Mouse (Mus musculus): Measurements from ENCODE around the gene Gm29609. TPM values are rescaled to one million over a fixed set of nuclear protein-coding genes. Genes with fewer than 3 reads are reported as not detected.

Gm29609 gene
- polyA plus RNA-seq, 1 experiment from 2014 or later: 0.74 TPM

DNA sequence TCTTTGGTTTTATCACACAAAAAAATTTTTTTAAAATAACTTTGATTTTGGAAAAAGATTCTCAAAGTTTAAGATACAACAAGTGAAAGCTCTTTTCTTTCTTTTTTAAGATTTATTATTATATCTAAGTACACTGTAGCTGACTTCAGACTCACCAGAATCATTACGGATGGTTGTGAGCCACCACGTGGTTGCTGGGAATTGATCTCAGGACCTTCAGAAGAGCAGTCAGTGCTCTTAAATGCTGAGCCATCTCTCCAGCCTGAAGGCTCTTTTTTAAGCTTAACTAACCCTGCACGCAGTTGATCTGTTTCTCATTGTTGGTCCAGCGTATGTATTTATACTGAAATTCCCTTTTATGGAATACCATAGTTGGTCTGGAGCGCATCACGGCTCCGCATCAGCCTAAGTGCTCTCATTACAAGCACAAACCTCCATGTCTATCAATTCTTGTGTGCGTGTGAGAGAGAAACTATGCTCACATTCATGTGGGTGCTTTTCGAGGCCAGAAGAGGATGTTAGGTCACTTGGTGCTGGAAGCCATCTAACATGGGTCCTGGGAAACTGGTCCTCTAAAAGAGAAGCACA, 1.6 kb upstream of the Gm29609 start:
- peak overlapping the region; percentile 92 for H3K4me2 ChIP-seq
- ATAC-seq (ENCODE audit: insufficient read depth): no peak
- H3K36me3 ChIP-seq (replicated peaks): peaks cover 14% of the 10 kb centered on the region
- no peaks in the 10 kb centered on the region for H3K9me3 ChIP-seq (replicated peaks)
- H3K4me1 ChIP-seq (replicated peaks): peaks cover 59% of the 10 kb centered on the region
- H3K4me3 ChIP-seq (replicated peaks): no peak overlapping the region
- 85% methylated on average over 9 of the region's 9 CpGs for WGBS (ENCODE audit: insufficient replicate concordance)
- H3K27me3 ChIP-seq: no peaks in the 10 kb centered on the region
- H3K9ac ChIP-seq: no peak overlapping the region
- H3K27ac ChIP-seq (replicated peaks): no peak overlapping the region

DNA sequence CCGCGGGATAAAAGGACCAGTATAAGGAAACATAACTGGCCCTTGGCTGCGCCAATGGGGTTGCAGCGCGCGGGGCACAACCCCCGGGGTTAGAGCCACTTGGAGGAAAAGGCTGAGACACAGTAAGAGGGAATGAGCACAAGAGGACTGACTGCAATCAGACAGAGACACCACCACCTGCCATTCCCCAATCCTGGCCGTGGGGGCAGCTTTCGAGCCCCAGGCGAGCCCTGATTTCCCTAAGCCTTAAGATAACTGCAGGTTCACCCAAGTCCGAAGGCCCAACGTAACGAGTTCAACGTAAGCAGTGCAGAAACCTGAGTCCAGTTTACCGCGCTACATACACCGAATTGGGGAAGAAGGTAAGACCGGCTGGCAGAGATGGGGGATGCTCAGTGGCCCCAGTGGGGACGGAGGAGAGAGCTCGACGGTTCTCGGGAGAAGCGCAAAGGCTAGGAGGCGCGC, 378 bp downstream of the Gm29609 start:
- peak; percentile 62 for ATAC-seq (ENCODE audit: insufficient read depth)
- Histone ChIP-seq H3K4me3 (replicated peaks) (peak overlapping the region; percentile 73), H3K4me2 (peak overlapping the region; percentile 92), H3K9me3 (replicated peaks) (no peaks in the 10 kb centered on the region), H3K27me3 (no peaks in the 10 kb centered on the region), H3K9ac (peak overlapping the region; percentile 77), H3K36me3 (replicated peaks) (peaks cover 25% of the 10 kb centered on the region), H3K27ac (replicated peaks) (peak overlapping the region; percentile 99), H3K4me1 (replicated peaks) (peaks cover 48% of the 10 kb centered on the region)
- under 1% methylated on average over 25 of the region's 25 CpGs for WGBS (ENCODE audit: insufficient replicate concordance)

DNA sequence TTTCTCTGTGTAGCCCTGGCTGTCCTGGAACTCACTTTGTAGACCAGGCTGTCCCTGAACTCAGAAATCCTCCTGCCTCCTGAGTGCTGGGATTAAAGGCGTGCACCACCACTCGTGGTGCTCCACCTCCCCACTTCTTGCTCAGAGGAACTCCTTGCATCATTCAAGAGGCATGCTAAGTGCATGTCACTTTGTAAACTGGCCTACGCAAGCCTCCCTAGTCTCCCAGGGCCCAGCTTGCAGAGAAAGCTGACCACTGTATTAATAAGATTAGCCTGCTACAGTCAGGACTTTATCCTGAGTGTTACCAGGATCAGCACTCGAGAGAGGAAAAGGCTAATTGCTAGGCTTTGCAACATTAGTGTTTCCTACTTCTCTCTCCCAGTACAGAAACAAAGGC, 11.1 kb downstream of the Gm29609 start:
- Histone ChIP-seq H3K9me3 (replicated peaks) (no peaks in the 10 kb centered on the region), H3K4me1 (replicated peaks) (no peaks in the 10 kb centered on the region; the same call in 1 of the 2 replicates), H3K4me2 (no peak overlapping the region), H3K27ac (replicated peaks) (no peak overlapping the region), H3K27me3 (no peaks in the 10 kb centered on the region), H3K36me3 (replicated peaks) (peaks cover 98% of the 10 kb centered on the region), H3K4me3 (replicated peaks) (no peak overlapping the region), H3K9ac (no peak overlapping the region)
- 86% methylated on average over 4 of the region's 4 CpGs for WGBS (ENCODE audit: insufficient replicate concordance)
- no peak for ATAC-seq (ENCODE audit: insufficient read depth)

DNA sequence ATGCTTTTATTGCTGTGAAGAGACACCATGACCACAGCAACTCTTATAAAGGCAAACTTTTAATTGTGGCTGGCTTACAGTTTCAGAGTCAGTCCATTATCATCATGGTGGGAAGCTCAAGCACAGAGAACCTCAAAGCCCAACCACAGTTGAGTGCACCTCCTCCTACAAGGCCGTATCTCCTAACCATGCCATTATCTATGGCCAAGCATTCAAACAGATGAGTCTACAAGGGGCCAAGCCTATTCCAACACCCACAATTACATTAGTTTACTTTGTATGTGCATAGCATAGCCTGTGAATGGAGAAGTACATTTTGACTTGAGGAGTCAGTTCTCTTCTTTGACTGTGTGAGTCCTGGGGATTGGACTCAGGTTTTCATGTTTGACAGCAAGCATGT, 14.8 kb downstream of the Gm29609 start:
- peaks cover 94% of the 10 kb centered on the region for H3K36me3 ChIP-seq (replicated peaks)
- no peaks in the 10 kb centered on the region for H3K27me3 ChIP-seq
- 51% methylated on average over 1 of the region's 1 CpGs for WGBS (ENCODE audit: insufficient replicate concordance)
- H3K4me2 ChIP-seq: 0 out of 2 replicates have a peak overlapping the region, but pooled peaks have one; percentile 13
- no peak overlapping the region for H3K9ac ChIP-seq
- no peaks in the 10 kb centered on the region for H3K9me3 ChIP-seq (replicated peaks)
- H3K4me1 ChIP-seq (replicated peaks): peaks cover 8% of the 10 kb centered on the region; the same call in 1 of the 2 replicates
- no peak overlapping the region for H3K4me3 ChIP-seq (replicated peaks)
- no peak overlapping the region for H3K27ac ChIP-seq (replicated peaks)
- peak; percentile 51 for ATAC-seq (ENCODE audit: insufficient read depth)

DNA sequence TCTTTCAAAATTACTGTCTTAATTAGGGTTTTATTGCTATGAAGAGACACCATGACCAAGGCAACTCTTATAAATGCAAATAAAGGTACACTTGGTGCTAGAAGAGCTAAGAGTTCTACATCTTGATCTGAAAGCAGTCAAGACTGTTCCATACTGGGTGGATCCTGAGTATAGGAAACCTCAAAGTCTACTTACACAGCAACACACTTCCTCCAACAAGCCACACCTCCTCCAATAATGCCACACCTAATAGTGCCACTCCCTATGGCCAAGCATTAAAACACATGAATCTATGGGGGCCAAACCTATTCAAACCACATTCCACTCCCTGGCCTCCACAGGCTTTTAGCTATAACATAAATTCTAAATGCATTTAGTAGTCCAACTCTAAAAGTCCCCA, 17.2 kb downstream of the Gm29609 start:
- no peaks in the 10 kb centered on the region for H3K9me3 ChIP-seq (replicated peaks)

DNA sequence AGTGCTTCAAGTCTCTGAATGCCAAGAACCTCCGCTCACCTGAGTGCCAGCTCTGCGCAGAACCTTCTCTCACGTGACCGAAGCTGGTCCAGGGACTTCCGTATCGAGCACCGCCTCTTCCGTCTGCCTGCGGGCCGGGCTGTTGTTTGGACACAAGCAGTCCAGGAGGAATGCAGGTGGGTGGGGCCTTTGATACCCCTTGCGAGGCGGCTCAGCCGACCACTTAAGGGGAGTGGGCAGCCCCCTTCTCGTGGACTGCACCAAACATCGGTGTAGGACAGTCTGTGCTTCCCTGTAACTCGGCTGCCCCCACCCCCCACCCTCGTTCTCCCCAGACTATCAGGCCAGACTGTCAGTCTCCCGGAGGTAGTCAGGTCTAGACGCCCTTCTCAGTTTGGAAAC, 25.6 kb downstream of the Gm29609 start, which contains the start of gene Mpv17:
Mpv17 (minus strand) TSS at position 100 of the 402 bp plus-strand sequence.
- Histone ChIP-seq H3K4me1 (replicated peaks) (peaks cover 20% of the 10 kb centered on the region), H3K4me2 (peak within 1 kb of the TSS; percentile 86), H3K9ac (peak within 1 kb of the TSS; percentile 80), H3K9me3 (replicated peaks) (no peaks in the 10 kb centered on the region), H3K4me3 (replicated peaks) (peak within 1 kb of the TSS; percentile 72), H3K36me3 (replicated peaks) (peaks cover 25% of the 10 kb centered on the region), H3K27me3 (no peaks in the 10 kb centered on the region), H3K27ac (replicated peaks) (peak within 1 kb of the TSS; percentile 76)
- ATAC-seq (ENCODE audit: insufficient read depth): peak; percentile 88
- whole genome bisulfite sequencing (ENCODE audit: insufficient replicate concordance): under 1% methylated on average over 19 of the region's 19 CpGs

More for the DNA sequence above, 17.2 kb downstream of the Gm29609 start:
- Histone ChIP-seq H3K36me3 (replicated peaks) (peaks cover 94% of the 10 kb centered on the region), H3K27me3 (no peaks in the 10 kb centered on the region), H3K4me1 (replicated peaks) (peaks cover 8% of the 10 kb centered on the region; the same call in 1 of the 2 replicates), H3K27ac (replicated peaks) (no peak overlapping the region), H3K9ac (no peak overlapping the region), H3K4me2 (no peak overlapping the region), H3K4me3 (replicated peaks) (no peak overlapping the region)
- 0 out of 2 replicates have a peak, but pooled peaks have one; percentile 51 for ATAC-seq (ENCODE audit: insufficient read depth)

DNA sequence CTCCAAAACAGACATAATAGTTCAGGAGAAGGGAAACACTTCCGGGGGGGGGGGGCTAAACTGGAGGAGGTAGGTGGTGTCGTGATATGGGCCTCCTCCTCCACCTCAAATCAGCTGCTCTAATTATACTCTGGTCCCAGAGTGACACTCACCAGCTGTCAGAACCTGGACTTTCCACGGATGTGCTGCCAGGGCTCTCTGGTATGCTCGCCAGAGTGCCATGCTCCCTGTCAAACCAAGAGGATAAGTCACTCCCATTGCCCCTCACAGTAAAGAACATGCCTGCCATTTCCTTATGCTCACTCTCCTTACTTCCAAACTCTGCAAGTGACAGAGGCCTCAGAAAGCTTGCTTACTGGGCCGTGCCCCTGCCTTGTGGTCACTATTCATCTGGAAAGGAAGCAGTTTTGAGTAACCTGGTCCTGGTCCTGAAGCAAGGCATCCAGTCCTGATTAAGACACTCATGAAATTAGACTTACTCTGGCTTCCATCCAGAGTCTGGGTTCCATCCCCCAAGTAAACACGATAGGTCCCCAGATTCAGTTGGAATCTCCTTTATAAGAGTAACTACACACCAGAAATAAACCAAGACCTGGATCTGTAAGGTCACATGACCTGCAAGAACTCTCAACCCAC, 26.1 kb downstream of the Gm29609 start:
- H3K4me3 ChIP-seq (replicated peaks): peak overlapping the region; percentile 72
- H3K9ac ChIP-seq: peak overlapping the region; percentile 80
- peaks cover 20% of the 10 kb centered on the region for H3K4me1 ChIP-seq (replicated peaks)
- peak overlapping the region; percentile 86 for H3K4me2 ChIP-seq
- no peaks in the 10 kb centered on the region for H3K27me3 ChIP-seq
- WGBS (ENCODE audit: insufficient replicate concordance): 38% methylated on average over 6 of the region's 6 CpGs
- peaks cover 20% of the 10 kb centered on the region for H3K36me3 ChIP-seq (replicated peaks)
- ATAC-seq (ENCODE audit: insufficient read depth): no peak
- no peak overlapping the region for H3K27ac ChIP-seq (replicated peaks)
- H3K9me3 ChIP-seq (replicated peaks): no peaks in the 10 kb centered on the region

DNA sequence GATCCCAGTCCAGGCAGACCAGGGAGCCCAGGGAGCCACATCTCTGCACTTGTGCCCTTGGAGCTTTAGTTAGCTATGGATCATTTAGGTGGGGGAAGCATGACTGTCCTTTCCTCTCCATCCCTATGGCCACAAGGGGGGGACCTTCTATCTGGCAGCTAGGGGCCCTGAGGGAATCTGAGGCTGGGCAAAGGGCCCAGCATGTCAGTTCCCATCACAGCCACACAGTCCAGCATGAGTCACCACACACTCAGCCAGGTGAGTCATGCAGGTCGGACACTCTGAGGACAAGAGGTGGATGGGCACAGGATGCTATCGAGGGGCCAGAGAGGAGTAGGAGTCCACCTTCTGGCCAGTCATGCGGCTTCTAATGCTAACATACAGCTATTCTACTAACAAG, 28.0 kb downstream of the Gm29609 start:
- H3K4me2 ChIP-seq: no peak overlapping the region
- peaks cover 1% of the 10 kb centered on the region for H3K36me3 ChIP-seq (replicated peaks)
- H3K9me3 ChIP-seq (replicated peaks): no peaks in the 10 kb centered on the region
- no peak overlapping the region for H3K27ac ChIP-seq (replicated peaks)
- H3K4me3 ChIP-seq (replicated peaks): no peak overlapping the region
- no peak for ATAC-seq (ENCODE audit: insufficient read depth)
- no peaks in the 10 kb centered on the region for H3K27me3 ChIP-seq
- WGBS (ENCODE audit: insufficient replicate concordance): 79% methylated on average over 3 of the region's 3 CpGs
- no peak overlapping the region for H3K9ac ChIP-seq
- peaks cover 20% of the 10 kb centered on the region for H3K4me1 ChIP-seq (replicated peaks)

DNA sequence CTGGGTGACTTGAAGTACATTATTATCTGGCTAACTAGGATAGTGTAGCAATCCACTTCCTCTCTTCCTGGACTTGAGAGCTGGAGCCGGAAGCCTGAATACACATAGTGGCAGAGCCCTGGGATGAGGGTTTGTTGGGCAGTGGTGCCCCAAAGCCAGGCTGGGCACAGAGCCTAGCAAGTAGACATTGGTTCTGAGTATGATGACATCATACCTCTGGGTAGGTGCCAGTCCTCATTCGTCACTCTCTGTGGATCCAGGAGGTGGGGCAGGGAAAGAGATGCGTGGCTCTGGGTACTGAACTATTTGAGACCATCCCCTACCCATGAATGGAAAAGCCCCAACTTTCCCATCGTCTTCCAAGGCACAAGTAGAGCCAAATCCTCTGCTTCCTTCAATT, 29.9 kb downstream of the Gm29609 start:
- Histone ChIP-seq H3K9me3 (replicated peaks) (no peaks in the 10 kb centered on the region), H3K9ac (no peak overlapping the region), H3K4me3 (replicated peaks) (no peak overlapping the region), H3K36me3 (replicated peaks) (no peaks in the 10 kb centered on the region), H3K4me2 (no peak overlapping the region), H3K4me1 (replicated peaks) (peaks cover 18% of the 10 kb centered on the region), H3K27ac (replicated peaks) (no peak overlapping the region), H3K27me3 (no peaks in the 10 kb centered on the region)
- no peak for ATAC-seq (ENCODE audit: insufficient read depth)
- WGBS (ENCODE audit: insufficient replicate concordance): 75% methylated on average over 4 of the region's 4 CpGs

DNA sequence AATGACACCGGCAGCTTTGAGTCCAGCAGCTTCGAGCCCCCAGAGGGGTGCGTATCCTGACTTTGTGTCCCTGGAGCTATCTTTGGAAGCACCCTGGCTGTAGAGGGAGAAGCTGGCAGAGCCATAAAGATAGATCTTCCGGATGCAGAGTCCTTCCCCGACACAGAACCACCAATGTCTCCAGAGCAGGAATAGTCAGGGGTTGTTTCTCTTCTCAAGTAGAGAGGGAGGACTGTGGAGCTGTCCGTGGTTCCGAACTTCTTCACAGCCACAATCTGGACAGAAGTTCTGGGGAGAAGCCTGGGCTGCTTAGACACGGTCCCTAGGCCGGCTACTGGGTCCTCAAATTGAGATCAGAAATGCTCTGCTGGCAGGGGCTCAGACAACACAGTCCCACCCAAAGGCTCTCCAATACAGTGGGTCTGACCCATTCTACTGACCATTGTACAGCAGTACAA, 40.7 kb downstream of the Gm29609 start:
- Histone ChIP-seq H3K9me3 (replicated peaks) (no peaks in the 10 kb centered on the region), H3K4me2 (no peak overlapping the region), H3K27me3 (peaks cover 63% of the 10 kb centered on the region), H3K9ac (no peak overlapping the region), H3K4me3 (replicated peaks) (no peak overlapping the region), H3K27ac (replicated peaks) (no peak overlapping the region), H3K36me3 (replicated peaks) (0 out of 2 replicates have a peak, but pooled peaks cover 4% of the 10 kb centered on the region), H3K4me1 (replicated peaks) (0 out of 2 replicates have a peak, but pooled peaks cover 3% of the 10 kb centered on the region)
- ATAC-seq (ENCODE audit: insufficient read depth): no peak
- 12% methylated on average over 9 of the region's 9 CpGs for WGBS (ENCODE audit: insufficient replicate concordance)

DNA sequence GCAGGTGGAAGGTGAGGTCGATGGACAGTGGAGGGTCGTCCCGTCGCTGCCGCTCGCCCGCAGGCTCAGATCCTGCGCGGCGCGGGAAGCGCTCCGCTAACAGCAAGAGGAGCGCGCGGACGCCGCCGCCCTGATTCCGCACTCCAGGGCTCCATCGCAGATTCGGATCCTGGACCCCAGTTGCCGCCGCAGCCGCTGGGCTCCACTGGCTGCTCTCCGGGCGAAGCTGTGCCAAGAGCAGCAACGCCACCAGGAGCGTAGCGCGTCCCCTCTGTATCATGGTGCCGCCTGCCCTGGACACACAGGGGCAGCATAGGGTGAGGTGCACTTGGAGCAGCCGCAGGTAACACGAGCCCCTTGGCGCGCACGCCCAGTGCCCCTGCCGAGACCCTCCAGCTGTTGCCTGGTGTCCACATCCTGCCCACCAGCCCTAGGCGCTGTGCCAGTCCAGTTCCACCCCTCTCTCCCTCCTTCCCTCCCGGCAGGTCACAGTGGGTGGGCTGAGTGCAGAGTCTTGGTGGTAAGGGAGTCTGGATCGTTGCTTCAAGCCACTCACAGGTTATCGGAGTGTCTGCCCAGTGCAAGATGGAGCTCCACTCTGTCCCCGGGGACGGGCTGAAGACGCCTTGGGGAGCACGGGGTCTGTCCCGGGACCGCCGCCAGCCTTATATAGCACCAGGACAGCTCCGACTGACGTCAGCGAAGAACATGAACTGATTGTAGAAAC, 41.3 kb downstream of the Gm29609 start, which contains the start of gene Ucn:
Ucn (minus strand) TSS at position 589 of the 727 bp plus-strand sequence.
- H3K9me3 ChIP-seq (replicated peaks): no peaks in the 10 kb centered on the region
- H3K4me2 ChIP-seq: no peak within 1 kb of the TSS
- WGBS (ENCODE audit: insufficient replicate concordance): 3% methylated on average over 52 of the region's 52 CpGs
- no peak for ATAC-seq (ENCODE audit: insufficient read depth)
- 0 out of 2 replicates have a peak, but pooled peaks cover 3% of the 10 kb centered on the region for H3K36me3 ChIP-seq (replicated peaks)
- no peak within 1 kb of the TSS for H3K27ac ChIP-seq (replicated peaks)
- 0 out of 2 replicates have a peak, but pooled peaks cover 3% of the 10 kb centered on the region for H3K4me1 ChIP-seq (replicated peaks)
- peaks cover 69% of the 10 kb centered on the region for H3K27me3 ChIP-seq
- no peak within 1 kb of the TSS for H3K9ac ChIP-seq
- H3K4me3 ChIP-seq (replicated peaks): no peak within 1 kb of the TSS
